Mouse (Mus musculus): ENCODE data around the gene Inhbc. TPM values are rescaled to one million over a fixed set of nuclear protein-coding genes. Genes with fewer than 3 reads are reported as not detected.

The Inhbc gene
- polyA plus RNA-seq, 2 experiments, result 1.5 to 2.1 TPM

- no peaks in the 10 kb centered on the region; a peak in 2 of 4 replicates for H3K4me1 ChIP-seq (replicated peaks; ENCODE audit: control insufficient read depth in 2 of 2, insufficient read depth in 2 of 2, low read length in 1 of 2)
- H3K36me3 ChIP-seq (replicated peaks; ENCODE audit: control insufficient read depth, insufficient read depth, low read depth), result no peaks in the 10 kb centered on the region
- no peak for DNase-seq (ENCODE audit: low read depth in 3 of 3, low spot score in 3 of 3)
- H3K9ac ChIP-seq (replicated peaks), result no peak overlapping the region
- H3K9me3 ChIP-seq (ENCODE audit: control insufficient read depth, low read length), result no peaks in the 10 kb centered on the region
- no peak for ATAC-seq (ENCODE audit: insufficient read depth)
- no peaks in the 10 kb centered on the region for H3K27me3 ChIP-seq (ENCODE audit: control insufficient read depth, insufficient read depth, low read length)
- WGBS (ENCODE audit: insufficient replicate concordance), result 34% methylated on average over 4 of the region's 4 CpGs
- TF ChIP-seq CTCF (IDR thresholded peaks at IDR 0.05; ENCODE audit: low read depth) (no peak), EP300 (IDR thresholded peaks at IDR 0.05; ENCODE audit: low read depth) (no peak)
- no peak overlapping the region for H3K4me2 ChIP-seq (ENCODE audit: low read depth)
- H3K4me3 ChIP-seq (ENCODE audit: insufficient read depth in 1 of 2, low read depth in 2 of 2, low read length in 2 of 2), result no peak overlapping the region
- H3K27ac ChIP-seq, result no peak overlapping the region
Observed at GRCm38 (mm10) chr10:127407391-127407790, 37.2 kb upstream of the Inhbc start.

- Histone ChIP-seq H3K4me3 (ENCODE audit: insufficient read depth in 1 of 2, low read depth in 2 of 2, low read length in 2 of 2) (no peak overlapping the region), H3K9me3 (ENCODE audit: control insufficient read depth, low read length) (no peaks in the 10 kb centered on the region), H3K36me3 (replicated peaks; ENCODE audit: control insufficient read depth, insufficient read depth, low read depth) (peaks cover 4% of the 10 kb centered on the region), H3K4me2 (ENCODE audit: low read depth) (no peak overlapping the region), H3K27ac (no peak overlapping the region), H3K4me1 (replicated peaks; ENCODE audit: control insufficient read depth in 2 of 2, insufficient read depth in 2 of 2, low read length in 1 of 2) (no peaks in the 10 kb centered on the region; a peak in 1 of 4 replicates), H3K9ac (replicated peaks) (no peak overlapping the region), H3K27me3 (ENCODE audit: control insufficient read depth, insufficient read depth, low read length) (no peaks in the 10 kb centered on the region)
- WGBS (ENCODE audit: insufficient replicate concordance), result 91% methylated on average over 3 of the region's 3 CpGs
- ATAC-seq (ENCODE audit: insufficient read depth) (no peak), DNase-seq (ENCODE audit: low read depth in 3 of 3, low spot score in 3 of 3) (no peak)
- TF ChIP-seq CTCF (IDR thresholded peaks at IDR 0.05; ENCODE audit: low read depth), result no peak
- TF ChIP-seq EP300 (IDR thresholded peaks at IDR 0.05; ENCODE audit: low read depth), result no peak
Observed at GRCm38 (mm10) chr10:127404701-127405100, 34.5 kb upstream of the Inhbc start.

GRCm38 (mm10) chr10:127391774-127392173 is 21.5 kb upstream of the Inhbc start:
- Histone ChIP-seq H3K4me1 (replicated peaks; ENCODE audit: control insufficient read depth in 2 of 2, insufficient read depth in 2 of 2, low read length in 1 of 2) (no peaks in the 10 kb centered on the region), H3K9ac (replicated peaks) (no peak overlapping the region), H3K9me3 (ENCODE audit: control insufficient read depth, low read length) (no peaks in the 10 kb centered on the region), H3K4me2 (ENCODE audit: low read depth) (no peak overlapping the region), H3K27ac (no peak overlapping the region), H3K36me3 (replicated peaks; ENCODE audit: control insufficient read depth, insufficient read depth, low read depth) (peaks cover 5% of the 10 kb centered on the region; the same call in 1 of the 2 replicates), H3K4me3 (ENCODE audit: insufficient read depth in 1 of 2, low read depth in 2 of 2, low read length in 2 of 2) (no peak overlapping the region), H3K27me3 (ENCODE audit: control insufficient read depth, insufficient read depth, low read length) (no peaks in the 10 kb centered on the region)
- DNase-seq (ENCODE audit: low read depth in 3 of 3, low spot score in 3 of 3) (no peak), ATAC-seq (ENCODE audit: insufficient read depth) (no peak)
- TF ChIP-seq EP300 (IDR thresholded peaks at IDR 0.05; ENCODE audit: low read depth), result no peak
- TF ChIP-seq CTCF (IDR thresholded peaks at IDR 0.05; ENCODE audit: low read depth), result peak; percentile 38; the same call in 1 of the 2 replicates
- 71% methylated on average over 6 of the region's 6 CpGs for WGBS (ENCODE audit: insufficient replicate concordance)

GRCm38 (mm10) chr10:127381743-127382134 is 11.5 kb upstream of the Inhbc start:
- WGBS (ENCODE audit: insufficient replicate concordance), result 50% methylated on average over 2 of the region's 2 CpGs
- H3K4me3 ChIP-seq (ENCODE audit: insufficient read depth in 1 of 2, low read depth in 2 of 2, low read length in 2 of 2), result peak overlapping the region; percentile 85 to 91; a peak in 2 of 4 replicates
- ATAC-seq (ENCODE audit: insufficient read depth) (no peak), DNase-seq (ENCODE audit: low read depth in 3 of 3, low spot score in 3 of 3) (no peak)
- H3K27me3 ChIP-seq (ENCODE audit: control insufficient read depth, insufficient read depth, low read length), result no peaks in the 10 kb centered on the region
- no peaks in the 10 kb centered on the region for H3K36me3 ChIP-seq (replicated peaks; ENCODE audit: control insufficient read depth, insufficient read depth, low read depth)
- H3K9ac ChIP-seq (replicated peaks), result peak overlapping the region; percentile 76
- H3K4me2 ChIP-seq (ENCODE audit: low read depth), result peak overlapping the region; percentile 74
- H3K4me1 ChIP-seq (replicated peaks; ENCODE audit: control insufficient read depth in 2 of 2, insufficient read depth in 2 of 2, low read length in 1 of 2), result peaks cover 3 to 12% of the 10 kb centered on the region in 2 experiments; a peak in 3 of 4 replicates
- TF ChIP-seq CTCF (IDR thresholded peaks at IDR 0.05; ENCODE audit: low read depth) (no peak), EP300 (IDR thresholded peaks at IDR 0.05; ENCODE audit: low read depth) (no peak)
- H3K27ac ChIP-seq, result no peak overlapping the region; the same call in 1 of the 2 replicates
- H3K9me3 ChIP-seq (ENCODE audit: control insufficient read depth, low read length), result no peaks in the 10 kb centered on the region

GRCm38 (mm10) chr10:127380767-127381742 is 10.8 kb upstream of the Inhbc start:
- H3K27me3 ChIP-seq (ENCODE audit: control insufficient read depth, insufficient read depth, low read length), result no peaks in the 10 kb centered on the region
- ATAC-seq (ENCODE audit: insufficient read depth), result peak; percentile 81
- WGBS (ENCODE audit: insufficient replicate concordance), result 2% methylated on average over 66 of the region's 79 CpGs
- peak in 1 of 3 experiments; percentile 19 for DNase-seq (ENCODE audit: low read depth in 3 of 3, low spot score in 3 of 3)
- peak overlapping the region; percentile 76 for H3K9ac ChIP-seq (replicated peaks)
- H3K4me2 ChIP-seq (ENCODE audit: low read depth), result peak overlapping the region; percentile 74
- H3K36me3 ChIP-seq (replicated peaks; ENCODE audit: control insufficient read depth, insufficient read depth, low read depth), result no peaks in the 10 kb centered on the region
- TF ChIP-seq CTCF (IDR thresholded peaks at IDR 0.05; ENCODE audit: low read depth) (no peak), EP300 (IDR thresholded peaks at IDR 0.05; ENCODE audit: low read depth) (no peak)
- peaks cover 3 to 12% of the 10 kb centered on the region in 2 experiments; a peak in 3 of 4 replicates for H3K4me1 ChIP-seq (replicated peaks; ENCODE audit: control insufficient read depth in 2 of 2, insufficient read depth in 2 of 2, low read length in 1 of 2)
- peak overlapping the region; percentile 54 for H3K27ac ChIP-seq
- H3K9me3 ChIP-seq (ENCODE audit: control insufficient read depth, low read length), result no peaks in the 10 kb centered on the region
- H3K4me3 ChIP-seq (ENCODE audit: insufficient read depth in 1 of 2, low read depth in 2 of 2, low read length in 2 of 2), result peak overlapping the region; percentile 85 to 91
